Mouse (Mus musculus) heart, embryonic 12.5 days (tissue): ENCODE measurements around the gene Slc2a5. TPM values are rescaled to one million over a fixed set of nuclear protein-coding genes. Genes with fewer than 3 reads are reported as not detected.

ENCODE experiments used
- ATAC-seq: fragments of 200-750 bp; cut with Nextera tagmentation; 2 replicates; pipeline ENCODE4 v1.8.0; 2017; ENCODE audit warnings: moderate TSS enrichment, moderate library complexity; ENCODE audit not compliant: insufficient number of reproducible peaks, low FRiP score
- H3K27ac ChIP-seq: fragments of 300-500 bp; sonication (generic); 2 replicates; pipeline ENCODE4 v1.5.1; 2016; ENCODE audit warnings: mild to moderate bottlenecking, moderate library complexity; ENCODE audit not compliant: poor library complexity, severe bottlenecking
- H3K27me3 ChIP-seq: fragments of 300-500 bp; sonication (generic); replicated peaks from 2 replicates; pipeline ENCODE4 v1.6.1; 2016; ENCODE audit warnings: mild to moderate bottlenecking, moderate library complexity
- H3K36me3 ChIP-seq: fragments of 300-500 bp; sonication (generic); 2 replicates; pipeline ENCODE4 v1.6.1; 2016; ENCODE audit warnings: mild to moderate bottlenecking, moderate library complexity
- H3K4me1 ChIP-seq: fragments of 300-500 bp; sonication (generic); replicated peaks from 2 replicates; pipeline ENCODE4 v1.6.1; 2016; ENCODE audit warnings: mild to moderate bottlenecking
- H3K4me2 ChIP-seq: fragments of 300-500 bp; sonication (generic); 2 replicates; pipeline ENCODE4 v1.6.1; 2016; ENCODE audit warnings: mild to moderate bottlenecking, moderate library complexity
- H3K4me3 ChIP-seq: fragments of 300-500 bp; sonication (generic); 2 replicates; pipeline ENCODE4 v1.5.1; 2016; ENCODE audit warnings: mild to moderate bottlenecking
- H3K9ac ChIP-seq: fragments of 300-500 bp; sonication (generic); 2 replicates; pipeline ENCODE4 v1.6.1; 2016; ENCODE audit warnings: mild to moderate bottlenecking, moderate library complexity
- H3K9me3 ChIP-seq: fragments of 300-500 bp; sonication (generic); replicated peaks from 2 replicates; pipeline ENCODE4 v1.6.1; 2016; ENCODE audit warnings: mild to moderate bottlenecking, moderate library complexity
- WGBS: fragments of 180-500 bp; shearing (Covaris S2); methylation state at CpG from one replicate; pipeline ENCODE4 v1.1.7; 2016; 5-methylcytosine and 5-hydroxymethylcytosine counted together
- polyA plus RNA-seq: library from polyadenylated mRNA; unstranded; fragments of >200 nt; fragmentation: Nextera tagmentation; extraction: Ambion mirVana; gene quantifications from 2 replicates; pipeline ENCODE4 v1.2.1, GENCODE M21; 2016

Gene Slc2a5
- polyA plus RNA-seq, 1 experiment from 2014 or later, result 1.2 TPM

- no peak overlapping the region for H3K4me3 ChIP-seq
- H3K4me1 ChIP-seq, result peaks cover 13% of the 10 kb centered on the region; the same call in 1 of the 2 replicates
- peaks cover 16% of the 10 kb centered on the region; the same call in 1 of the 2 replicates for H3K27me3 ChIP-seq
- H3K9me3 ChIP-seq, result peaks cover 9% of the 10 kb centered on the region; the same call in 1 of the 2 replicates
- no peak overlapping the region for H3K9ac ChIP-seq
- ATAC-seq, result no peak
- 82% methylated on average over 7 of the region's 7 CpGs for whole genome bisulfite sequencing
- H3K4me2 ChIP-seq, result no peak overlapping the region
- no peak overlapping the region for H3K27ac ChIP-seq
- H3K36me3 ChIP-seq, result no peaks in the 10 kb centered on the region
Observed at GRCm38 (mm10) chr4:150140346-150140745, 21.3 kb downstream of the Slc2a5 start.

- 22% methylated on average over 12 of the region's 12 CpGs for WGBS
- H3K36me3 ChIP-seq, result no peaks in the 10 kb centered on the region
- peaks cover 23% of the 10 kb centered on the region for H3K9me3 ChIP-seq
- H3K27me3 ChIP-seq, result peaks cover 13% of the 10 kb centered on the region; the same call in 1 of the 2 replicates
- H3K4me2 ChIP-seq, result no peak overlapping the region
- H3K27ac ChIP-seq, result no peak overlapping the region
- H3K4me3 ChIP-seq, result no peak overlapping the region
- no peak for ATAC-seq
- H3K4me1 ChIP-seq, result no peaks in the 10 kb centered on the region
- H3K9ac ChIP-seq, result no peak overlapping the region
Observed at GRCm38 (mm10) chr4:150144242-150144641, 25.2 kb downstream of the Slc2a5 start.

DNA sequence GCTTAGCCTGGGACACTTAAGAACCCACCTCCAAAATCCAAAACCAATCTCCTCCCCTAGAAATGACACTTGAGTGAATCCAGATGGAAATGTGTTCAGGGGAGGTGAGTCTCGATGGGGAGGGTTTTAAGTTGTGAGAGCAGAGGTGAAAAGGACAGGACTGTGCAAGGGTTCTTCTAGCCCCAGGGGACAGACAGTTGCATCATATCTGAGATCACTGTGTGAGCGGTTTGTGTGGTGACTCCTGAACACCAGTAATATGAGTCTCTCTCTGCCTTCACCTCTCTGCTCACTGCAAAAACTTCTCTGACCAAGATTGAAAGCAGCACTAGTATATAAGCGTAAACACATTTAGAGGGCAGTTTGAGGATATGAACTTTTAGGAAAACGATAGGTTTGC is 27.2 kb downstream of the Slc2a5 start:
- Histone ChIP-seq H3K27me3 (no peaks in the 10 kb centered on the region), H3K4me3 (no peak overlapping the region), H3K9ac (no peak overlapping the region), H3K4me2 (no peak overlapping the region), H3K27ac (no peak overlapping the region), H3K36me3 (no peaks in the 10 kb centered on the region), H3K4me1 (no peaks in the 10 kb centered on the region), H3K9me3 (peaks cover 23% of the 10 kb centered on the region)
- 79% methylated on average over 4 of the region's 4 CpGs for WGBS
- no peak for ATAC-seq

DNA sequence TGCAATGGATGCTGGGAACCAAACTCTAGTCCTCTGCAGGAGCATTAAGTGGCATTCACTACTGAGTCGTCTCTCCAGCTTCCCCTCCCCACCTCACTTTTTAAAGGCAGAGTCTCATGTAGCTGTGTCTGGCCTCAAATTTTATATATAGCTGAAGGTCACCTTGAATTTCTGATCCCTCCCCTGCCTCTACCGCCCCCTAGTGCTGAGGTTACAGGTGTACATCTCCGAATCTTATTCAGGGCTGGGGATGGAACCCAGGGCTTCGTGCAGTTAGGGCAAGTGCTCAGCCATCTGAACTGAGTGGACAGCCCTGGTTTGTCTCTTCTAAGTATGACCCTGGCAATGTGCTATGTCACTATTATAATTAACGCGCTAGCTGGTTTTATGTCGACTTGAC is 32.0 kb downstream of the Slc2a5 start:
- H3K27ac ChIP-seq, result no peak overlapping the region
- WGBS, result 74% methylated on average over 7 of the region's 7 CpGs
- no peak overlapping the region for H3K9ac ChIP-seq
- H3K4me2 ChIP-seq, result no peak overlapping the region
- H3K27me3 ChIP-seq, result no peaks in the 10 kb centered on the region
- peaks cover 14% of the 10 kb centered on the region for H3K9me3 ChIP-seq
- H3K4me1 ChIP-seq, result 0 out of 2 replicates have a peak, but pooled peaks cover 3% of the 10 kb centered on the region
- no peak overlapping the region for H3K4me3 ChIP-seq
- no peaks in the 10 kb centered on the region for H3K36me3 ChIP-seq
- no peak for ATAC-seq

GRCm38 (mm10) chr4:150152483-150152882 is 33.4 kb downstream of the Slc2a5 start:
- ATAC-seq, result no peak
- 0 out of 2 replicates have a peak, but pooled peaks cover 3% of the 10 kb centered on the region for H3K4me1 ChIP-seq
- H3K9ac ChIP-seq, result no peak overlapping the region
- H3K4me3 ChIP-seq, result no peak overlapping the region
- H3K36me3 ChIP-seq, result no peaks in the 10 kb centered on the region
- H3K27ac ChIP-seq, result no peak overlapping the region
- H3K27me3 ChIP-seq, result 0 out of 2 replicates have a peak, but pooled peaks cover 4% of the 10 kb centered on the region
- WGBS, result 52% methylated on average over 8 of the region's 8 CpGs
- peaks cover 13% of the 10 kb centered on the region for H3K9me3 ChIP-seq
- H3K4me2 ChIP-seq, result no peak overlapping the region

- Histone ChIP-seq H3K9me3 (no peaks in the 10 kb centered on the region), H3K36me3 (no peaks in the 10 kb centered on the region), H3K4me1 (peaks cover 3% of the 10 kb centered on the region; the same call in 1 of the 2 replicates), H3K27me3 (0 out of 2 replicates have a peak, but pooled peaks cover 13% of the 10 kb centered on the region), H3K4me3 (no peak overlapping the region), H3K9ac (no peak overlapping the region), H3K4me2 (no peak overlapping the region), H3K27ac (no peak overlapping the region)
- WGBS, result 83% methylated on average over 4 of the region's 4 CpGs
- ATAC-seq, result no peak
Observed at GRCm38 (mm10) chr4:150155301-150155700, 36.2 kb downstream of the Slc2a5 start.

DNA sequence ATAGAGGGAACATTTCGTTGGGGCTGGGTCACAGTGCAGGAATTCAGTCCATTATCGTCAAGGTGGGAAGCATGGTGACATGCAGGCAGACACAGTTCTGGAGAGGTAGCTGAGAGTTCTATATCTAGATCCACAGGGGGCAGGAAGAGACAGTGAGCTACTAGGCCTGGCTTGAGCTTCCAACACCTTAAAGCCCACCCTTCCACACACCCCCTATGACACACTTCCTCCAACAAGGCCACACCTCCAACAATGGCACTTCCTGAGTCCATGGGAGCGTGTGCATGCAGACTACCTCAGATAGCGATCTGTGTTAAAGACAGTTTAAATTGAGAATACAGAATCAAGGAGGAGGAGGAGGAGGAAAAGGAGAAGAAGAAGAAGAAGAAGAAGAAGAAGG is 36.6 kb downstream of the Slc2a5 start:
- no peaks in the 10 kb centered on the region for H3K9me3 ChIP-seq
- no peak overlapping the region for H3K27ac ChIP-seq
- no peak overlapping the region for H3K4me3 ChIP-seq
- ATAC-seq, result no peak
- H3K36me3 ChIP-seq, result no peaks in the 10 kb centered on the region
- H3K27me3 ChIP-seq, result 0 out of 2 replicates have a peak, but pooled peaks cover 13% of the 10 kb centered on the region
- H3K4me1 ChIP-seq, result peaks cover 3% of the 10 kb centered on the region; the same call in 1 of the 2 replicates
- WGBS, result 72% methylated on average over 4 of the region's 4 CpGs
- no peak overlapping the region for H3K9ac ChIP-seq
- H3K4me2 ChIP-seq, result no peak overlapping the region

GRCm38 (mm10) chr4:150157348-150157882 is 38.3 kb downstream of the Slc2a5 start:
- Histone ChIP-seq H3K4me1 (peaks cover 3% of the 10 kb centered on the region; the same call in 1 of the 2 replicates), H3K9ac (no peak overlapping the region), H3K4me2 (no peak overlapping the region), H3K27me3 (0 out of 2 replicates have a peak, but pooled peaks cover 13% of the 10 kb centered on the region), H3K4me3 (no peak overlapping the region), H3K9me3 (0 out of 2 replicates have a peak, but pooled peaks cover under 1% of the 10 kb centered on the region), H3K27ac (no peak overlapping the region), H3K36me3 (no peaks in the 10 kb centered on the region)
- 57% methylated on average over 14 of the region's 14 CpGs for WGBS
- no peak for ATAC-seq

- peaks cover 14% of the 10 kb centered on the region for H3K9me3 ChIP-seq
- WGBS, result 69% methylated on average over 2 of the region's 2 CpGs
Observed at GRCm38 (mm10) chr4:150159458-150159857, 40.4 kb downstream of the Slc2a5 start.

GRCm38 (mm10) chr4:150162561-150163169 is 43.6 kb downstream of the Slc2a5 start:
- H3K9ac ChIP-seq, result no peak overlapping the region
- no peak overlapping the region for H3K27ac ChIP-seq
- ATAC-seq, result no peak
- no peaks in the 10 kb centered on the region; the same call in 1 of the 2 replicates for H3K4me1 ChIP-seq
- H3K36me3 ChIP-seq, result no peaks in the 10 kb centered on the region
- H3K4me2 ChIP-seq, result no peak overlapping the region
- WGBS, result 66% methylated on average over 13 of the region's 13 CpGs
- H3K27me3 ChIP-seq, result peaks cover 12% of the 10 kb centered on the region; the same call in 1 of the 2 replicates
- no peak overlapping the region for H3K4me3 ChIP-seq
- peaks cover 14% of the 10 kb centered on the region for H3K9me3 ChIP-seq

More at GRCm38 (mm10) chr4:150159458-150159857, 40.4 kb downstream of the Slc2a5 start:
- no peak for ATAC-seq
- Histone ChIP-seq H3K4me3 (no peak overlapping the region), H3K27me3 (0 out of 2 replicates have a peak, but pooled peaks cover 13% of the 10 kb centered on the region), H3K4me1 (no peaks in the 10 kb centered on the region; the same call in 1 of the 2 replicates), H3K9ac (no peak overlapping the region), H3K4me2 (no peak overlapping the region), H3K36me3 (no peaks in the 10 kb centered on the region), H3K27ac (no peak overlapping the region)

GRCm38 (mm10) chr4:150164875-150165274 is 45.8 kb downstream of the Slc2a5 start:
- no peak overlapping the region for H3K27ac ChIP-seq
- 0 out of 2 replicates have a peak, but pooled peaks have one; percentile 13 for ATAC-seq
- peaks cover 6% of the 10 kb centered on the region; the same call in 1 of the 2 replicates for H3K27me3 ChIP-seq
- peaks cover 14% of the 10 kb centered on the region for H3K9me3 ChIP-seq
- no peak overlapping the region for H3K4me3 ChIP-seq
- H3K4me2 ChIP-seq, result peak overlapping the region; percentile 11
- 31% methylated on average over 13 of the region's 13 CpGs for WGBS
- H3K4me1 ChIP-seq, result no peaks in the 10 kb centered on the region
- no peak overlapping the region for H3K9ac ChIP-seq
- H3K36me3 ChIP-seq, result no peaks in the 10 kb centered on the region
